Mouse (Mus musculus) stomach, postnatal 0 days (tissue): Measurements from ENCODE around the gene Ank3.

ENCODE experiments used
- CTCF ChIP-seq: IDR thresholded peaks from 2 replicates; pipeline ENCODE4 v1.5.1; 2016; ENCODE audit warnings: antibody characterized with exemption, low read depth, mild to moderate bottlenecking, moderate library complexity
- EP300 ChIP-seq: optimal IDR thresholded peaks from 2 replicates; pipeline ENCODE3; 2016; ENCODE audit warnings: antibody characterized with exemption

DNA sequence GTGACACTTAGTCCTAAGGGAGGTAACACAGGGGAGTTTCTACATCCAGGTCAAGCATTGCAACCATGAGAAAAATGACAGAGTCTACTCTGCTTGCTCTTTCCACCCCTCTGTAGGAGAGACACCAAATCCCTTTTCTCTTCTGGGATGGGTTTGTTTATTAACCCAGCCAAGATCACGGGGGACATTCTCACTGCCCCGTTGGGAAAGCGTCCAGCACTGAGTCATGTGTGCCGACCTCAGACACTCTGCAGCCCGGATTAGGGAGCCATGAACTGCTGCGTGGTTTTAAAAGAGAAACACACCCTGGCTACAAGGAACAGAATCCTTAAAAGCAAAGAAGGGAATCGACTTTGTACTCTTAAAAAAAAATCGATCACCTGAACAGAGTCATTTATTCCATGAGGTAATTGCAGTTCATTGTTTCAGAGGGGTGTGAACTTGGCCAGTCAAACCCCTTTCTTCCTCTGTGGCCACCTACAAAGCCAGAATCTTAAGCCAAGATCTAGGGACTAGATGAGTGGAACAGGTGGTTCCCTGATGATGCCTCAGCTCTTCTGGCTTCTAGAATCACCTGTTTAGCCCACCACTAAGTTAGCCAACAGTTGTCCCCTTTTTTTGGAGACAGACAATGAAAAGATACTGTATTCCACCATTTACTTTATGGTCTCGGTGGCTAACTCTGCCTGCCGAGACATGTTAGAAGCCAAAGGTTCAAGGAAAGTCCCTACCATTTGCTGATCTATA lies 518.3 kb downstream of the Ank3 start:
- TF ChIP-seq CTCF: no peak
- no peak for TF ChIP-seq EP300
